Mouse (Mus musculus): ENCODE measurements around the gene Spock2. TPM values are rescaled to one million over a fixed set of nuclear protein-coding genes. Genes with fewer than 3 reads are reported as not detected.

Gene Spock2
- polyA plus RNA-seq, 1 experiment from 2014 or later: 8.6 TPM

Small RNAs within 50 kb of the gene (microRNA-seq; reads per million reads assigned to microRNA genes)
- gene Mir6906: not detected

Other genes starting within 250 kb of the Spock2 start
- gene Dnajb12, start 226.7 kb upstream of the Spock2 start, polyA plus RNA-seq (2015; fragmentation: Nextera tagmentation; extraction: Ambion mirVana): 22.1 and 26.3 TPM in 2 replicates
- 29.0 and 31.9 TPM in 2 replicates for gene Ddit4, start 154.4 kb upstream of the Spock2 start, polyA plus RNA-seq (2015; fragmentation: Nextera tagmentation; extraction: Ambion mirVana)
- gene Ascc1, start 103.4 kb upstream of the Spock2 start, polyA plus RNA-seq (2015; fragmentation: Nextera tagmentation; extraction: Ambion mirVana): 41.9 and 44.1 TPM in 2 replicates
- gene Anapc16, start 103.1 kb upstream of the Spock2 start, polyA plus RNA-seq (2015; fragmentation: Nextera tagmentation; extraction: Ambion mirVana): 89.3 and 90.1 TPM in 2 replicates
- 0.46 and 0.57 TPM in 2 replicates for gene Chst3, start 113.0 kb downstream of the Spock2 start, polyA plus RNA-seq (2015; fragmentation: Nextera tagmentation; extraction: Ambion mirVana)
- gene Psap, start 171.4 kb downstream of the Spock2 start, polyA plus RNA-seq (2015; fragmentation: Nextera tagmentation; extraction: Ambion mirVana): 130 and 143 TPM in 2 replicates
- 3.3 and 4.0 TPM in 2 replicates for gene Vsir, start 240.6 kb downstream of the Spock2 start, polyA plus RNA-seq (2015; fragmentation: Nextera tagmentation; extraction: Ambion mirVana)